Mouse (Mus musculus) forebrain, embryonic 12.5 days (tissue): ENCODE results near the gene Unc5cl. TPM values are rescaled to one million over a fixed set of nuclear protein-coding genes. Genes with fewer than 3 reads are reported as not detected.
A peak's percentile ranks its signal among the peaks of the same experiment; 100 is the strongest.

Source experiments
- ATAC-seq: fragments of 200-750 bp; cut with Nextera tagmentation; 2 replicates; pipeline ENCODE4 v1.8.0; 2017; ENCODE audit warnings: moderate TSS enrichment; ENCODE audit not compliant: low FRiP score
- H3K27ac ChIP-seq: fragments of 300-500 bp; sonication (generic); 2 replicates; pipeline ENCODE4 v1.5.1; 2016; ENCODE audit warnings: mild to moderate bottlenecking
- H3K27me3 ChIP-seq: fragments of 300-500 bp; sonication (generic); 2 replicates; pipeline ENCODE4 v1.6.1; 2016; ENCODE audit warnings: mild to moderate bottlenecking
- H3K36me3 ChIP-seq: fragments of 300-500 bp; sonication (generic); replicated peaks from 2 replicates; pipeline ENCODE4 v1.6.1; 2016; ENCODE audit warnings: mild to moderate bottlenecking
- H3K4me1 ChIP-seq: fragments of 300-500 bp; sonication (generic); 2 replicates; pipeline ENCODE4 v1.6.1; 2016
- H3K4me2 ChIP-seq: fragments of 300-500 bp; sonication (generic); 2 replicates; pipeline ENCODE4 v1.6.1; 2016; ENCODE audit warnings: mild to moderate bottlenecking, moderate library complexity
- H3K4me3 ChIP-seq: fragments of 300-500 bp; sonication (generic); replicated peaks from 2 replicates; pipeline ENCODE4 v1.5.1; 2016; ENCODE audit warnings: mild to moderate bottlenecking
- H3K9ac ChIP-seq: fragments of 300-500 bp; sonication (generic); 2 replicates; pipeline ENCODE4 v1.6.1; 2016; ENCODE audit warnings: mild to moderate bottlenecking
- H3K9me3 ChIP-seq: fragments of 300-500 bp; sonication (generic); 2 replicates; pipeline ENCODE4 v1.6.1; 2016
- WGBS: fragments of 180-500 bp; shearing (Covaris S2); methylation state at CpG from one replicate; pipeline ENCODE4 v1.1.7; 2016; 5-methylcytosine and 5-hydroxymethylcytosine counted together
- polyA plus RNA-seq: library from polyadenylated mRNA; unstranded; fragments of >200 nt; fragmentation: Nextera tagmentation; extraction: Ambion mirVana; gene quantifications from 2 replicates; pipeline ENCODE4 v1.2.1, GENCODE M21; 2016

Gene Unc5cl
- polyA plus RNA-seq, 1 experiment from 2014 or later = 0.10 TPM

- Histone ChIP-seq H3K4me3 (no peak overlapping the region), H3K4me1 (0 out of 2 replicates have a peak, but pooled peaks cover 4% of the 10 kb centered on the region), H3K9me3 (no peaks in the 10 kb centered on the region), H3K27ac (no peak overlapping the region), H3K36me3 (no peaks in the 10 kb centered on the region), H3K9ac (no peak overlapping the region), H3K27me3 (no peaks in the 10 kb centered on the region), H3K4me2 (no peak overlapping the region)
- 37% methylated on average over 7 of the region's 7 CpGs for WGBS
- 0 out of 2 replicates have a peak, but pooled peaks have one; percentile 17 for ATAC-seq
These were observed 38.9 kb downstream of the Unc5cl start for GRCm38 (mm10) chr17:48493582-48493981.

- Histone ChIP-seq H3K4me2 (no peak overlapping the region), H3K9me3 (no peaks in the 10 kb centered on the region), H3K36me3 (no peaks in the 10 kb centered on the region), H3K27me3 (no peaks in the 10 kb centered on the region), H3K4me1 (0 out of 2 replicates have a peak, but pooled peaks cover 4% of the 10 kb centered on the region), H3K27ac (no peak overlapping the region), H3K9ac (no peak overlapping the region), H3K4me3 (no peak overlapping the region)
- WGBS = 58% methylated on average over 8 of the region's 8 CpGs
- 0 out of 2 replicates have a peak, but pooled peaks have one; percentile 20 for ATAC-seq
These were observed 39.3 kb downstream of the Unc5cl start for GRCm38 (mm10) chr17:48493986-48494385.

GRCm38 (mm10) chr17:48497986-48498385 is 43.3 kb downstream of the Unc5cl start:
- no peak for ATAC-seq
- H3K27me3 ChIP-seq = no peaks in the 10 kb centered on the region
- H3K36me3 ChIP-seq = no peaks in the 10 kb centered on the region
- 90% methylated on average over 3 of the region's 3 CpGs for WGBS
- no peaks in the 10 kb centered on the region for H3K9me3 ChIP-seq
- H3K4me2 ChIP-seq = no peak overlapping the region
- H3K27ac ChIP-seq = no peak overlapping the region
- no peak overlapping the region for H3K4me3 ChIP-seq
- no peak overlapping the region for H3K9ac ChIP-seq
- H3K4me1 ChIP-seq = 0 out of 2 replicates have a peak, but pooled peaks cover 4% of the 10 kb centered on the region

DNA sequence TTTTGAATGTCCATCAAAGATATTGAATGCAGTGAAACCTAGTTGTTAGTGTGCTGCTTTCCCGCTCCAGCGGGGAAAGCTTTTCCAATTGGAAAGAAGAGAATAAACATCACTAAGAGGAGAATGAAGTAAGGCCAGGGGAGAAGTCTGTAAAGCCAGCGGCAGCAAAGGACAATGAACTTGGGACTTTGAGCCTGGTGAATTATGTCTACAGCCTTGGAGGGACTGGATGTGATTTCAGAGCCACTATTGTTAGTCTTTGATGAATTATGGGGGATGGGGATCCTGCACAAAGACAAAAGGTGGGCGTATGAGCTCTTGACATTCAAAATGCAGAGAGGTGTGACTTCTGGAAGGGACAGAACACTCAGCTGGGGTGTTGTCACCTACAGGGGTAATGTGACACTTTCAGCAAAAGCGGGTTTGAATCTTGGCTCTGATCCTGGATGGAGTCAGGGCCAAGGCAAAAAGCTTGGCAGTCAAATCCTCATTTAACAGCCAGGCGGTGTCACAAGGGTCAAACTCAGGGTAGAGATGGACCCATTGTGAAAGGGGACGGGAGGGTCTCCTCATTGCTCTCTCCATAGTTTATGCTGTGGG is 46.2 kb downstream of the Unc5cl start:
- H3K9ac ChIP-seq = no peak overlapping the region
- no peak overlapping the region for H3K4me3 ChIP-seq
- ATAC-seq = no peak
- 83% methylated on average over 7 of the region's 7 CpGs for WGBS
- H3K9me3 ChIP-seq = no peaks in the 10 kb centered on the region
- H3K27ac ChIP-seq = no peak overlapping the region
- no peak overlapping the region for H3K4me2 ChIP-seq
- H3K27me3 ChIP-seq = no peaks in the 10 kb centered on the region
- no peaks in the 10 kb centered on the region for H3K36me3 ChIP-seq
- peaks cover 20% of the 10 kb centered on the region for H3K4me1 ChIP-seq

GRCm38 (mm10) chr17:48505006-48505405 is 50.3 kb downstream of the Unc5cl start:
- Histone ChIP-seq H3K9ac (no peak overlapping the region), H3K36me3 (no peaks in the 10 kb centered on the region), H3K27ac (peak overlapping the region; percentile 37; the same call in 1 of the 2 replicates), H3K4me2 (no peak overlapping the region; the same call in 1 of the 2 replicates), H3K4me1 (peaks cover 30% of the 10 kb centered on the region), H3K27me3 (0 out of 2 replicates have a peak, but pooled peaks cover 4% of the 10 kb centered on the region), H3K4me3 (no peak overlapping the region), H3K9me3 (no peaks in the 10 kb centered on the region)
- WGBS = 0% methylated on average over 3 of the region's 3 CpGs
- ATAC-seq = no peak

GRCm38 (mm10) chr17:48506986-48507385 is 52.3 kb downstream of the Unc5cl start:
- no peak overlapping the region for H3K27ac ChIP-seq
- H3K4me2 ChIP-seq = no peak overlapping the region
- H3K9ac ChIP-seq = no peak overlapping the region
- H3K36me3 ChIP-seq = no peaks in the 10 kb centered on the region
- WGBS = 32% methylated on average over 4 of the region's 4 CpGs
- H3K4me3 ChIP-seq = no peak overlapping the region
- H3K4me1 ChIP-seq = peaks cover 32% of the 10 kb centered on the region
- ATAC-seq = no peak
- H3K27me3 ChIP-seq = 0 out of 2 replicates have a peak, but pooled peaks cover 4% of the 10 kb centered on the region
- H3K9me3 ChIP-seq = no peaks in the 10 kb centered on the region

- ATAC-seq = no peak
- Histone ChIP-seq H3K4me2 (no peak overlapping the region), H3K4me1 (peaks cover 49% of the 10 kb centered on the region), H3K9me3 (no peaks in the 10 kb centered on the region), H3K27ac (no peak overlapping the region), H3K36me3 (no peaks in the 10 kb centered on the region), H3K9ac (no peak overlapping the region), H3K27me3 (peaks cover 9% of the 10 kb centered on the region; the same call in 1 of the 2 replicates), H3K4me3 (no peak overlapping the region)
- WGBS = 89% methylated on average over 4 of the region's 4 CpGs
These were observed 54.9 kb downstream of the Unc5cl start for GRCm38 (mm10) chr17:48509596-48509995.

DNA sequence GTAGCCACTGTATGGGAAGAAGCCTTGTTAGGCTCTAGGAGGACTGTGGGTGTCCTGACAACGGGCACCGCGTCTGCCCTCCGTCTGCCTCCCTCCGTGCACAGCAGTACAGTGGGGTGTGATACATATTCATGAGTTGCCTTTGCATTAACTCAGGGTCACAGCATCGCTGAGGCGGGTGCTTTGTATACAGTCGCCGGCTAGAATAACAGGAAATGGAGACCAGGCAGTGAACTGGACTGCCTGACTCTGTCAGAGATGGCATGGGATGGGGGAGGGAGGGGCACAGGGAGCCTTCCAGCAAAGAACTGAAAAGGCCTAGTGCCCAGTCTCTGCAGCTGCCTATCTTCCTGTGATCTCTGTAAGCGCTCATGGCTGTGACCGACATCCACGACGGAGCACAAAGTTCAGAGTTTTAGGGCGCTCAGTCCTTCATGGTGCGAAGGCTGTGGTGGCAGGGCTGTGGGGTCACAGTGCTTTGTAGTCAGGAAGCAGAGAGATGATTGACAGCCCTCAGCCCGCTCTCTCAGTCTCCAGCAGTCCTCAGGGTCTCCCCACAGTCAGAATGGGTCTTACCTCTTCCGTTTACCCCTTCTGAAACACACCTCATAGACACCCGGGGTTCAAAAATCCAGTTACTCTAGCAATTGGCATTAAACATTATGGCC is 58.0 kb downstream of the Unc5cl start:
- ATAC-seq = peak; percentile 95
- Histone ChIP-seq H3K9ac (no peak overlapping the region), H3K27ac (0 out of 2 replicates have a peak overlapping the region, but pooled peaks have one; percentile 16), H3K36me3 (no peaks in the 10 kb centered on the region), H3K27me3 (peaks cover 14% of the 10 kb centered on the region; the same call in 1 of the 2 replicates), H3K4me1 (peaks cover 27% of the 10 kb centered on the region), H3K4me2 (peak overlapping the region; percentile 29), H3K4me3 (no peak overlapping the region), H3K9me3 (no peaks in the 10 kb centered on the region)
- WGBS = 33% methylated on average over 18 of the region's 18 CpGs

DNA sequence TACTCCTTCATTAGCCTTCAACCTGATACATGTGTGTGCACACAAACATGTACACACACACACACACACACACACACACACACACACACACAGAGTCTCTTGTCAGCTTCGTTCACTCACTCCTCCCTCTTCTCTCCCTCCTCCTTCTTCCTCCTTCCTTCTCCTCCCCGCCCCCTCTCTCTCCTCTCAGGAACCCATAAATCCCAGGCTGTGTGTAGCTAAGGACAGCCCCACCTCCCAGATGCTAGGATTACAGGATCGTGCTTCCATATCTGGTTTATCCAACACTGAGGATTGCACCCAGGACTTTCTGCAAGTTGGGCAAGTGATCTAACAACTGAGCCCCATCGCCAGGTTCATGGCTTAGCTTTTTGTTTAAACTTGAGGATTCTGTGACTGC is 59.9 kb downstream of the Unc5cl start:
- H3K4me1 ChIP-seq = peaks cover 27% of the 10 kb centered on the region
- WGBS = 67% methylated on average over 4 of the region's 4 CpGs
- H3K4me3 ChIP-seq = no peak overlapping the region
- no peaks in the 10 kb centered on the region for H3K36me3 ChIP-seq
- no peak overlapping the region for H3K4me2 ChIP-seq
- no peaks in the 10 kb centered on the region for H3K9me3 ChIP-seq
- H3K9ac ChIP-seq = no peak overlapping the region
- peaks cover 10% of the 10 kb centered on the region; the same call in 1 of the 2 replicates for H3K27me3 ChIP-seq
- no peak overlapping the region for H3K27ac ChIP-seq
- ATAC-seq = no peak

DNA sequence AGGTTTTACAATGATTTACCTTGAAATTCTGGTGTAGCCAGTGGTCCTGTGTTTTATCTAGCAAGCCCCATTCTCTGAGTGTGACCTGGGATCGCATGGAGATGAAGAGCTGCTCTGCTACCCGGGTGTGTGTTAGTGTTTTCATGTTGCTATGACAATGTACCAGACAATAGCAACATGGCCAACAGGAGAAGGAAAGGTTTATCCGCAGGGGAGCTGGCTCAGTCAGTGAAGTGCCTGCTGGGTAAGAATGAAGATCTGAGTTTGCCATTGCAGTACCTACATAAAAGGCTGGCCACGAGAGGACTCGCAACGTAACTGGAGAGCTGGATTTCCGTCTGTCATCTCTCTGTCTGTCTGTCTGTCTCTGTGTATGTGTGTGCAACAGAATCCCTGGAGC is 64.3 kb downstream of the Unc5cl start:
- no peak overlapping the region for H3K27ac ChIP-seq
- no peaks in the 10 kb centered on the region for H3K9me3 ChIP-seq
- H3K9ac ChIP-seq = no peak overlapping the region
- peaks cover 8% of the 10 kb centered on the region; the same call in 1 of the 2 replicates for H3K27me3 ChIP-seq
- 79% methylated on average over 7 of the region's 7 CpGs for WGBS
- no peak overlapping the region for H3K4me3 ChIP-seq
- H3K36me3 ChIP-seq = no peaks in the 10 kb centered on the region
- ATAC-seq = no peak
- H3K4me1 ChIP-seq = peaks cover 6% of the 10 kb centered on the region; the same call in 1 of the 2 replicates
- no peak overlapping the region for H3K4me2 ChIP-seq

DNA sequence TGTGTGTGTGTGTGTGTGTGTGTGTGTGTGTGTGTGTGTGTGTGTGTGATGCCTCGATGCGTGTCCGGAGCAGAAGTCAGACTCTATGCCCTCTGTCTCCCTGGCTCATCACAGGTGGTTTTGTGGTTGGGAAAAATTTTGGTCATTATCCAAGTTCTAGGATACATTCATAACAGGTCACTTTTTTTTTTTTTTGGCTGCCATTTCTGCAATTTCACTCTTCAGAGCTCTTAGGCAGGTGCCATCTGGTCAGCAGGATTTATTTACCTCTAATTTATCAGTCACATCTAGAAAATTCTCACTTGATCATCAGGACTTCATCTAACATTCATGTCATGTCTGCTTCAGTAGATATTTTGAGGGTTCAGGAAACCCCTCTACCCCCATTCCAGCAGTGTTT is 65.7 kb downstream of the Unc5cl start:
- 100% methylated on average over 2 of the region's 3 CpGs for WGBS
- H3K4me3 ChIP-seq = no peak overlapping the region

GRCm38 (mm10) chr17:48523056-48523455 is 68.4 kb downstream of the Unc5cl start:
- ATAC-seq = no peak
- WGBS = 93% methylated on average over 2 of the region's 2 CpGs
- Histone ChIP-seq H3K4me3 (no peak overlapping the region), H3K4me1 (no peaks in the 10 kb centered on the region), H3K27ac (no peak overlapping the region), H3K9ac (no peak overlapping the region), H3K27me3 (no peaks in the 10 kb centered on the region), H3K9me3 (no peaks in the 10 kb centered on the region), H3K36me3 (no peaks in the 10 kb centered on the region), H3K4me2 (no peak overlapping the region)

More for the DNA sequence above, 65.7 kb downstream of the Unc5cl start:
- H3K36me3 ChIP-seq = no peaks in the 10 kb centered on the region
- H3K27me3 ChIP-seq = no peaks in the 10 kb centered on the region
- no peak for ATAC-seq
- H3K27ac ChIP-seq = no peak overlapping the region
- no peaks in the 10 kb centered on the region for H3K9me3 ChIP-seq
- no peak overlapping the region for H3K9ac ChIP-seq
- H3K4me2 ChIP-seq = no peak overlapping the region
- no peaks in the 10 kb centered on the region for H3K4me1 ChIP-seq
